Mouse (Mus musculus): ENCODE results near the gene Grhl3.

Gene Grhl3

GRCm38 (mm10) chr4:135572276-135572675 lies 1.2 kb downstream of the Grhl3 start:
- no peak for DNase-seq

GRCm38 (mm10) chr4:135571037-135571550 lies 2.3 kb downstream of the Grhl3 start:
- DNase-seq: no peak

DNA sequence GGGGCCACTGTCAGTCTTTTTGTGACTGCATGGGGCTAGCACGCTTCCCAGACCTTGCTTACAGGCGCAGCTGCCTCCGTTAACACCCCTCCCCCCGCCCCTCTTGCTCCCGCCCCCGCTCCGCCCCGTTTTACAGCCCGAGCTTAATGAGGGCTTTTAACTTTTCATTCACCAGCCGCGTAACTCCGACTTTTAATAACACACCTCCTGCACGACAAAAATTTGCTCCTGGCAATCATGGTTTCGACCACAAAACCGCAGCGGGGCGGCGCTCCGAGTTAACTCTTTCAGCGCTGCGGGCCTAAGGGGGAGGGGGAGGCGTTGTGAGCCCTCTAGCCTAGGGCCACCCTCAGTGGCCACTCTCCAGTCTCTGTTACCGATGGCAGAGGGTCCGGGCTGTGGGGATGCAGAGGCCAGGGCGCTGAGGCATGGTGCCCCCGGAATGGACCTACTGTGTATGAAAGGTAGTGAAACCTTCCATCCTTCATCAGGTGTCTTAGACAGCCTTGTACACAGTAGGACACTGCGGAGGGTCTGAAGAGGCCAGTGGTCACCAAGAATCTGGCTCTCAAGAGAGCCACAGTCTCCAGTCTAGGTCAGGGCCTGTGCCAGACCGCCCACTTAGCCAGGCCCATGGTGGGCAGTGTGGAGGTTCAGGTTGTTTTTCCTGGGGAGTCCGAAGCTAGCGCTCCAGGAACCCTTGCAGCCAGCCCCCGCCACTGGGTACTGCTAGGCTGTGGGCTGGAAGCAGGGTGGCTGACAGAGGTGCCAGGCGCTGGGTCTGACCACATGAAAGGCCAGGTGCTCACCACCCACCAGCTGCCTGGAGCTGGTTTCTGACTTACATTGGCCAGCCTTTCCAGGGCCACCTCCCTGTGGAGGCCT lies 3.0 kb downstream of the Grhl3 start:
- no peak for DNase-seq

DNA sequence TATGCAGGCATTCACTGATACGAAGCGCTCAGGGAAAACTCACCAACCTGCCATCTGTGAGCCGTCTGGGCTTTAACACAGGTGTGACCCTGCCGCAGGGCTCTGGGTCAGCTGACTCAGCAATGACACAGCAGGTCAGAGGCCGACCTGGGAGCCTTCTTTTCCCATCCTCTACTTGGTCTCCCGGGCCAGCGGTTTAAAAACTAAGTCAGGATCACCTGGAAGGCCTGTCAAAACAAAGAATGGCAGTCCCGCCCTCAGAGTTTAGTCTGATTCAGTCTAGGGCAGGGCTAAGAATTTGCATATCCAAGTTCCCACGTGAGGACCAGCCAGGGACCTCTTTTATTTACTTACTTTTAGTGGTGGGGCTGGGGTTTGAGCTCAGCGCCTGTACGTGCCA lies 4.2 kb downstream of the Grhl3 start:
- no peak for DNase-seq

DNA sequence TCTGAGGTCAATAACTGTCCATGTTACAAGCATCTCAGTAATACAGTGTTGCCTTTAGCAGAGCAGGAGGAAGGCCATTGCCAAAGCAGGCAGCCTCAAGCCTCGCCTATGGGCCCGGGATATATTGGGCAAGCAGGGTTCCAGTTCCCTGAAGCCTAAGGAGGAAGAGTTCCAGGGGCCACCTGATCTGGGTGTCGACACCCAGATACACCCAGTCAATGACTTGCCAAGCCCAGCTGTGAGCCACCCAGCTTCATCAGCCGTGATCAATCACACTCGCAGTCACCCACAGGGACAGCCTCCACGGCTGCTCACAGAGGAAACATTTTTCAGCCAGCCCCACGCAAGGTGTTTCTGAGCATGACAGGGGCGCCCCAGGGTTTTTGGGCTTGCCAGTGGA lies 5.9 kb downstream of the Grhl3 start:
- no peak for DNase-seq

DNA sequence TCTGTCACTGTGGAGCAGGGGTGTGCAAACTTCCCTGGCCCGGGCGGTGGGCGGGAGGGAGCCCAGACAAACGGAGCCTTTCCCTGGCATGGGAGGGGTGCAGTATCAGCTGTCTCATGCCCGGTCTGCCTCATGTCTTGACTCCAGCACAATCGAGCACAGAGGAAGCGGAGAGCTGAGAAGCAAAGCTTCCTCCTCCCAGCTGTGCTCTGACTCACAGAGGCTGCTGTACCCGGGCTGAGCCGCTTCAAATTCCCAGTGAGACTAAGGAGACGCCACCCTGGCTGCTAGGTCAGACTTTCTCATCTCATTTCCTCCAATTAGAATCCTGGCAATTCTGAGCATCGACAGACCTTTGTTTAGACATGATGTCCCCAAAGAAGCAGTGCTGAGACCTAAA lies 6.4 kb downstream of the Grhl3 start:
- DNase-seq: no peak

DNA sequence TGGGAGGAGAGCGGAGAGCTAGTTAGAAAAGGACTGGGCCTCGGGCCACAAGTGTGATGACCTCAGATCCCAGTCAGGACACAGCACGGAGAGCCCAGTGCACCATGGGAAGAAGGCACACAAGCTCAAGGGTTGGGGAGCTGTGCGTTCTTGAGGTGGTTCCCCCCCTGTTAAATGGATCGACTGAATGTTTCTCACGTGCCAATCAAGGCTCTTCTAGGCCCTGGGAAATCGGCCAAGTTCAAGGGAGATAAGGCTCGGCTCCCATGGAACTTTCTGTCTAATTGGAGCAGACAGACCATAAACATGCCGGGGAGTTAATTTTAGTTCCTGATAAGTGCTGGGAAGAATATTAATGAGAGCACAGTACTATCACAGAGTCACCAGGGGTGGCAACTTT lies 8.0 kb downstream of the Grhl3 start:
- no peak for DNase-seq

DNA sequence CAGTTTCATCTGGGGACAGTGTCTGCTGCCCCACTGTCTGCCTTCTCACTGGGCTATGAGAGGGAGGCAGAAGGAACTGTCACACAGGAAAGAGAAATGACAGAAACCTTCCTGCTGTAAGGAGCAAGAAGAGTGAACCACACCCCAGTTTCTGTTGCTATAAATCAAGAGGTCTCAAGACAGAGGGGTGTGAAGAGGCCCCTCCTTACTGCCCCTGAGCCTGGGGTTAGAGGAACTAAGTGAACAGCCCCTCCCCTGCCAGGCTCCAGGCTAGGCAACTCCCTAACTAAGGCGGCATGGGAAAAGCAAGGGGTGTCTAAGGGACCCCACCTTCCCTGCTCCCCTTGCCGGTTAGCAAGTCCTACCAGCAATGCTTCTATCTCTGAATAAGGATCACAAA lies 9.6 kb downstream of the Grhl3 start:
- DNase-seq: no peak

GRCm38 (mm10) chr4:135549323-135549722 lies 24.1 kb downstream of the Grhl3 start:
- no peak for DNase-seq

DNA sequence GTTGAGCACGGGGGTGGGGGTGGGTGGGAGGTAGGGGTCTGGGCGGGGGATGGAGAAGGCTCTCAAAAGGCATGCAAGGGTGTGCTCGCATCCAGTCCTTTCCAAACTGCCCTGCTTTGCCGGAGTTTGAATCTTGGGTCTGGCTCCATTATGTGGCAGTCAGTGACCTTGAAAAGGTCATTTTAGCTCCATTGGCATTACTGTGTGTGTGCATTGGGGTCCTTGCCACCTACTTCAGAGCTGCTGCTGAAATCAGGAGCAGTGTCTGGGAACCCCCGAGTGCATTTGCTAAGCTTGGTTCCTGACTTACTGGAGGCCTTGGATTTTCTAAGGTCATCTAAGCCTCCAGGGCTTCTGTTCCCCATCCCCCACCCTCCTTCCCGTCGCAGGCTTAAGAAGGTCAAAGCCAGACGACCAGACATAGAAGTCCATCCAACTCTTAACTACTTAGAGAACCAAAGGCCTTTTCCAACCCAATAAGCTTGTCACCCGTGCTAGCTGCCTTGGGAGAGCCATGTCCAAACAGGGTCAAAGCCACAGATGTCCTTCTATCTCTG lies 24.8 kb downstream of the Grhl3 start:
- no peak for DNase-seq

GRCm38 (mm10) chr4:135548108-135548507 lies 25.3 kb downstream of the Grhl3 start:
- no peak for DNase-seq

DNA sequence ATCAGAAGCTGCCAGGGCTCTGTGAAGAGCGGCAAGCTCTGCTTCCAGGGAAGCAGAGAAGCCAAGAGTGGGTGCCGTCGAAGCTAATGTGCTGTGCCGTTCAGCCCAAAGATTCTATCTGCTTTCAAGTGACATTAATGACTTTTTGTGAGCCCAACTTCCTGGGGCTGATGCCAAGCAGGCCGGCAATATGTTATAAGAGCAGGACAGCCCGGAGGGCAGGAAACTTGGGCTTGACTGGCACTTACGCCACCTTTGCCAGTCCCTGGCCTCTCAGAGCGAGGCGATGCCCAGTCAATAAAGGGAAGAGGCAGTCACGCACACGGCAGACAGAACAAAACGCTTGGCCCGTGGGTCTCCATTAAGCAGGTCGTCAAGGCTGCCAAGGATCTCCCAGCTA lies 25.9 kb downstream of the Grhl3 start:
- no peak for DNase-seq

DNA sequence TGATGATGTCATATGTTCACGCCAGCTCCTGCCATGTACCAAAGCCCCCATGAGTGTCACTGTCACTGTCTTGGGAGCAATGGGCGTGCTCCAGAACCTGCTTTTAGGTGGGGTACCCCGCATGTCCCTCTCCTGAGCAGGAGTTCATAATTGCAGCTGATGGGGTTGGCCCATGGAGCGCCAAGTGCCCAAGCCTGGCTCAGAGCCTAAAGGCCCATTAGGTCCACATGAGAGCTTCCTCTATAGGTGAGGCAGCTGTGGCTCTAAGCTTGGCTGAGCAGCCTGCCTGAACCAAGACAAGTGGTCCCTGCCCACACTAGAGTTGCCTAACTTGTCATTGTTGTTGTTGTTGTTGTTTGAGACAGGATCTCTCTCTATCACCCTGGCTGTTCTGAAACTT lies 26.6 kb downstream of the Grhl3 start:
- DNase-seq: no peak

- no peak for DNase-seq
These were observed 27.4 kb downstream of the Grhl3 start for GRCm38 (mm10) chr4:135546008-135546407.

GRCm38 (mm10) chr4:135545080-135545511 lies 28.3 kb downstream of the Grhl3 start:
- no peak for DNase-seq

DNA sequence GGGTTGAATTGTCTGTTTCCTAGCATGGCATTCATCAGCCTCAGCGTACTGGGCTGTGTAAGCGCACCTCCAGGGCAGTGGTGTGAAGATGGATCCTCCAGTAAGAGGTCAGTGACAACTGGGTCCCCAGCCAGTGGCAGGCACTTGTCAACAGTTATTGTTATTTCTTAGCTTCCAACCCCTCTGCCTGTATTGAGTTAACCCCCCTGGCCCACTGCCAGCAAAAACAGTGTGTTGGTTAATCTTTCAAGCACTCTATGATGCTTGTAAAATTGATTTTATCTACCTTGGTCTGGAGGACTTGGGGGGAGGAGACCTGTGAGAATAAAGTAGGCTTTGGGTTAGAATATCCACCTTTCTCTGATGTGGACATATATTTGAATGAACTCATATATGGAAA lies 29.1 kb downstream of the Grhl3 start:
- DNase-seq: no peak

DNA sequence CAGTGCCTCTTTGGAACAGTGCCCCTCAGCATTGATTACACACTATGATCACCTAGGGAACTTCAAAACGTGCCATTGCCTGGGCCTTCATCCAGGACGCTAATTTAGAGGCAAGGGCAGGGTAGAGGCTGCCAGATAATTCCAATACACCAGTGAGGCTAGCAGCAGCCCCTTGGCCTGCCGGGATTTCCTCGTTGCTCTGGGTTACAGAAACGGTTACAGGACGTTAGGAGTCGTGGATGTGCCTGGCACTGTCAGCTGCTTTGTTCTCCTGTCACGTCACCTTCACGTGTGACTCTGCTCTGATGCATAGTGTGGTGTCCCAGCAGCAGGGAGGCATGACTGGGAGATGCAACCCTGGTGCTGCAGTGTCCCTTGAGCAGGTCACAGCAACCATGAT lies 33.4 kb downstream of the Grhl3 start:
- no peak for DNase-seq

DNA sequence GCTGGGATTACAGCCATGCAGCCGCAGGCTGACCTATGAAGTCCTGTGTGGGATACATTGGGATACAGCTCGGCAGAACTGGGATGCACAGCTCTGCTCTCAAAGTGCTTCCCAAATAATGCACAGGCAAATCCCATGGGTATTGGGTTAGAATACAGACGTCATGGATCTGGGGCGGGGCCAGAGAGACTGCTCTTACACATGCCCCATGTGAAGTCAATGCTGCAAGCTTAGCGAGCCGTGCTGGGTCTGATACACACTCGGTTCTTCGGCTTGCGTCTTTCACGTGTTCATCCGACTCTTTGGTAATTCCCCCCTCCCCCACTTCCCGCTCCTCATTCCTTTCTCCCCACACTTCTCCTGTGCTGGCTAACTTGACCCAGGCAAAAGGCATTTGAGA lies 34.4 kb downstream of the Grhl3 start:
- DNase-seq: no peak

GRCm38 (mm10) chr4:135535021-135535420 lies 38.4 kb downstream of the Grhl3 start:
- DNase-seq: no peak

- no peak for DNase-seq
These were observed 40.4 kb downstream of the Grhl3 start for GRCm38 (mm10) chr4:135533001-135533400.

DNA sequence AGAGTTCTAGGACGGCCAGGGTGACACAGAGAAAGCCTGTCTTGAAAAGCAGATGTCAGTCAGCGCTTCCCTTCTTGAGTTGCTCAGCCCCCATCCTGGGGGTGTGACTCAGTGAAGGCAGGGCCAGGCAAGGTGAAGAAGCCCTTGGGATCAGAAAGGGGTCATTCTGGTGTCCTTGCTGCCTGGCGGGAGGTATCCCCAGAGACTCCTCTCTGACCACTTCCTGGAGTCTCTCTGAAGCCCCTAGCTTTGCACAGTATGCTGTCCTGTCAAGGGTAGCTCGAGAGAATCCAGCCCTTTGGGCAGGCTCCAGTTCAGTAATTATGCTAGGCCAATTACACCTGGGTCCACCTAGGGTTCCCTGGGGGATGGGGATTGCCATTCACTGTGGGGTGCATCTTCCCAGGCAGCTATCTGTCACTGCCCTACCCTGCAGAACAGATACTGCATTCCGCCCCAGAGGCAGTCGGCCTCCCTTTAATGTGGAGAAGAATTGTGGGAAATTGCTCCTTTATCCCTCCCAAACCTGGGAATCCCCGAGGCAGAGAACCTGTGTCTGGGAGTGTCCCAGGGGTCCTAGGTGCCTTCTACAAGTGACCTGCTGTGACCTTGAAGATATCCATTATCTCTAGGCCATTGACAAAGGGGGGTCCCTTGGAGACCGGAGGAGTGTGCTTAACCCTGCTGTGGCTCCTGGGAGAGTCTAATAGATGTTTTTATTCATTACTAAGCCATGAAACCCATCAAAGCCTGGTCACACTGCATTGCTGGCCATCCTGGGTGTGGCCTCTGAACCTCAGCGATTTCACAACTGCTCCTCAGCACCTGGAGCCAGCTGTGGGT lies 41.4 kb downstream of the Grhl3 start:
- DNase-seq: no peak

DNA sequence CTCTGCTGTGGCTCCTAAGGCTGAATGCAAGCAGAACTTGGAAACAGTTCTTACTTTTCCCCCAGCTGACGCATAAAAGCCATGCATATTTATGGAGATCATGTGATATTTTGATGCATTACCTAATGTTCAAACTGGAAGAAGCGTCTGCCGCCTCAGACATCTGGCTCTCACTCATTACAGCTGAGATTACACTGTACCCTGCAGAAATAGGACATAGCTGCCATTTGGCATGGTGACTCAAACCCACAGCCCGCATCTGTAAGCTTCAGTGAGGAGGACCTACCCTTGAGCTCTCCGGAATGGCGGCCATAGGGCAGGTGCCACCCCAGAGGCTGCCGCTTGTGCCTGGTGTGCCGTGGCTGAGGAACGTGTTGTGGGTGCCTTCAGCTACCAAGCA lies 42.2 kb downstream of the Grhl3 start:
- no peak for DNase-seq

GRCm38 (mm10) chr4:135530270-135530669 lies 43.2 kb downstream of the Grhl3 start:
- DNase-seq: no peak
